Mouse (Mus musculus) cerebellum, adult 11 months (tissue): ENCODE measurements at regions not wholly inside any gene's neighbourhood (a gene's known extent, or its start where the extent isn't known, plus 50 kb on each side); places are given as distances from the start of the nearest gene placed in this dataset.

ENCODE experiments used
- DNase-seq: peaks from one replicate; pipeline ENCODE4 v3.0.0; 2022

DNA sequence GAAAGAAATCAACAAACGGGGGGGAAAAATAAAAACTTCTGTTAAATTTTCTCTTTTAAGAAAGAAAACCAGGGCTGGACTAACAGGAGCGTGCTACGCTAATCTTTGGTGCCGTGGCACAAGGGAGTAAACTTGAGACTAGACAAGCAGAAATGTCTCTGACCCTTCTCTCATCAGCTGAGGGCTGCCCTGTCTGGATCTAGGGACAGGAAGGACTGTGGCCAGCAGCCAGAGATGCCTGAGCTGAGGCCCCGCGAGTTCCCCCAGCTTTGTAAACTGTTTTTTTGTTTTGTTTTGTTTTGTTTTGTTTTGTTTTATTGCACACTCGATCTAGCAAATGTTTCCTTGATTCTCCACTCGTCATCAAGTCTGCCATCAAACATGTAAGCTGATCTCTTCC is 239.4 kb upstream of the Lrig3 start:
- no peak for DNase-seq

DNA sequence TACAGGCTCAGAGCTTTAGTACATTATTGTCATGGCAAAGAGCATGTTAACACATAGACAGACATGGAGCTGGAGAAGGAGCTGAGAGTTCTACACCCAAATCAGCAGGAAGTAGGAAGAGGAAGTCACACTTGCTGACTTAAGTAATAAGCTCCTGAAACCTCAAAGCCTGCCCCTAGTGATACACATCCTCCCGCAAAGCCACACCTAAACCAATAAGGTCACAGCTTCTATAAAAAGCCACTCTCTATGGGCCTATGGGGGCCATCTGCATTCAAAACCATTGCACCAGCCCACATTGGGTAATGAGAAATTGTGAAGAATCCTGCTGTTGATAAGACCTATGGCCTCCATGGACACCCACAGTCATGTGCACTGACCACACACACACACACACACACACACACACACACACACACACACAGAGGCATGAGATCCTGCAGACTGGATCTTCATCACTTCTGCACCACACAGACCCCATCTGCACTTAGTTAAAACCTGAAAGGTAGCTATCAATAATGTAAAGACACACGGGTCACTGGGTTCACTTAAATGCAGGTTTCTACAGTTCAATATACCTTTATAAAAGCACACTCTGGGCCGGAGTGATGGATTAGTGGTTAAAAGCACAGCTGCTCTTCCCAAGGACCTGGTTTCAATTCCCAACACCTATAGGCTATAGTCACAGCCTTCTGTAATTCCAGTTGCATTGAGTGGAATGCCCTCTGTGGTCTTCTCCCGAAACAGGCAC is 230.0 kb upstream of the Lrig3 start:
- DNase-seq: no peak

DNA sequence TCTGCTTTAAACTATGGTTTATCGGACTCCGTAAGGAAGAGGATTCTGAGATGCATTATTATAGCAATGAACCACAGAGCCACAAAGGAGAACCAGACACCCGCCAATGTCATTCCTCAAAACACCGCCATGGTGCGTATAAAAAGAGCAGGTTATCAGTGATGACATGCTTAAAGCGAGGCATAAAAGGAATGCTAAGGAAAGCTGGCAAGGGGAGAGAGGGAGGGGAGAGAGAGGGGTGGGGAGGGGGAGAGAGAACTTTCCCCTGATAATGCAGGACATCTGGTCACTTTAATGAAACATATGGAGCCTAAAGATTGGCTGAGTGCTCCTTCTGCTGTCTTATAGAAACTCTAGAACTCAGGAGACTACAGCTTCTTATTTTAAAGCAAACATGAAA is 222.8 kb upstream of the Lrig3 start:
- no peak for DNase-seq

DNA sequence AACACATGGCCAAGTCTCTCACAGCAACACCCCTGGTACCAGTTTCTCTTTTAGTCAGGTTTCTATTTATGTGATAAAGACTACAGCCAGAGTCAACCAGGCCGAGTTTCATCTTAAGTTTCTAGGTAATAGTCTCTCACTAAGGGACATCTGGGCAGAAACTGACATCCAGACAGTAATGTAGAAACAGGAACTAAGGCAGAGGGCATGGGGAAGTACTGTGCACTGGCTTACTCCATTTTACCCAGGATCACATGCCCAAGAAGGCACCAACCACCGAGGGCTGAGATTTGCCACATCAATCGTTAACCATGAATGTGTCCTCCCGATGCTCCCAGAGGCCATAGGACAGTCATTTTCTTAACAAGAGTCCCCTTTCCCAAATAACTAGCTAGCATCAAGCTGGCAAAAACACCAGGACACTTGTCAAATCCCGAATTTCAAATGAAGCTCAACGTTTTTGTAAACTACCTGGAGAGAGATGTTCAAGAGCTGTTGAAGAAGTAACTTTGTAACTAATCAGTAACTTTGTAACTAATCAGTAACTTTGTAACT is 216.9 kb upstream of the Lrig3 start:
- no peak for DNase-seq

DNA sequence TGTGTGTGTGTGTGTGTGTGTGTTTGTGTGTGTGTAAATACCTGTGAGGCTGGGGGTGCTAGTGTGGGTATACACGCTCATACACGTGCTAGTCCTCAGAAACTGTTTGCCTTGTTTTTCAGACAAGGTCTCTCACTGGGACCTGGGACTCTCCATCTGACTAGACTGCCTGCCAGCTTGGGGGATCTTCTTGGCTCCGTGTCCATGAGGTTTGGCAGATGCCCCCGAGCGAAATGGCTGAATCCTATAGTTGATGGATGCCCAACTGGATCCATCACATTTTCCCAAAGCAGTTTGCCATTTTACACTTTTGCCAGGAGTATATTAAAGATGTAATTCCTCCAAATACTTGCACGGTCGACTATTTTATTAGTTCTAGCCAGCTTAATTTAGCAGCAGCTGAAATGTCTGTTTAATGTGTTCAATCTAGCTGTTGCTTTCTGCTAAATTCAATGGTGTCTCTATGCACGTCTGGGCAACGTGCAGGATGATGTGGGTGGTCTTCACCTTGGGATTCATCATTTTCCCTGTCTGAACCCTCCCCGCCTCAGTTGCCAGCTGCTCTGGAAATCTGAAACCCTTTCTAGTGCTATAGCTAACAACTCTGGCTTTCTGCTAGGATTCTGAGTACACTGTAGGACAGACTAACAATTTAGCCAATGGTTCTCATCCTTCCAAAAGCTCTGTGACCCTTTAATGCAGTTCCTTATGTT is 213.3 kb upstream of the Lrig3 start:
- no peak for DNase-seq

DNA sequence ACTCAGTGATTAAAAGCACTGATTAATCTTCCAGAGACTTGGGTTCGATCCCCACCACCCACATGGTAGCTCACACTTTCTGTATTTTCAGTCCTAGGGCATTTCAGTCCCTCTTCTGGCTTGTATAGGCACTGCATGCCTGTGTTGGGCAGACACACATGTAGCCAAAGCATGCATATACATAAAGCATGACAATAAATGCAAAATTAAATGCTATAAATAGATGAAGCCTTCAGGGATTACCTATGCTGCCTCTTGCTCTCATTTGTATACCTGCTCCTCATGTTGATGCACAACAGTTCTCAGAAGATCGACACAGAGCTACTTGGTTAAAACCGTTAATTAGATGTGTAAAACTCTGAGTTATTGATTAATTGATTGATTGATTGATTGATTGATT is 206.8 kb upstream of the Lrig3 start:
- no peak for DNase-seq

DNA sequence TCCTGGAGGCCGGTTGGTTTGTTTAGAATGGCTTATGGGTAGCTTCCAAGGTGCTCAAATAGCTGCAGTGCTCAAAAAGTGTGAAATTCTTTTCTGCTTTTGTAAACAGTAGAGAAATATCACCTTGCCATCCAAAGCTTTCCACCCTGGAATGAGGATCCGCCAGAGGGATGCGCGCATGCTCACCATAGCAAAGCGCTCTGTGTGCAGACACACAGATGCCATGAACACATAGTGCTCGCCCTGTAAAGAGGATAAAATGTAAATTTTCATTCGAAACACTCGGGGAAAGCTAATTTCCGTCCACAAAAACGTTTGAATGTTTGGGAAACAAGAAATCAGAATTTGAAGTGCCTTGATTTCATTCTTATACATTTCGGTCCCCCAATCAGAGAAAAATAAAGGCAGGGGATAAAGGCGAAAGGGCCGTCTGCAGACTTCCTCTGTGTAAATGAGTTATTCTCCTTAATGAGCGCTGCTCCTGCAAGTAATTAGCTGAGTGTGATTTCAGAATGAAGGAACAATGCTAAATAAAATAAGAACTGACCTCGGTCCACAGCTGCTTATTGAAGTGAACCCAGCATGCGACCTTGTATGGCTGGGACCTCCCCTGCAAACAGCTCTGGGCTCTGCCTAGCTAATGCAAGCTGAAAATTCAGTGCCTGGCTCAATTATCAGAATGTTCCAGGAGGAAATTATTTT is 203.4 kb upstream of the Lrig3 start:
- no peak for DNase-seq

DNA sequence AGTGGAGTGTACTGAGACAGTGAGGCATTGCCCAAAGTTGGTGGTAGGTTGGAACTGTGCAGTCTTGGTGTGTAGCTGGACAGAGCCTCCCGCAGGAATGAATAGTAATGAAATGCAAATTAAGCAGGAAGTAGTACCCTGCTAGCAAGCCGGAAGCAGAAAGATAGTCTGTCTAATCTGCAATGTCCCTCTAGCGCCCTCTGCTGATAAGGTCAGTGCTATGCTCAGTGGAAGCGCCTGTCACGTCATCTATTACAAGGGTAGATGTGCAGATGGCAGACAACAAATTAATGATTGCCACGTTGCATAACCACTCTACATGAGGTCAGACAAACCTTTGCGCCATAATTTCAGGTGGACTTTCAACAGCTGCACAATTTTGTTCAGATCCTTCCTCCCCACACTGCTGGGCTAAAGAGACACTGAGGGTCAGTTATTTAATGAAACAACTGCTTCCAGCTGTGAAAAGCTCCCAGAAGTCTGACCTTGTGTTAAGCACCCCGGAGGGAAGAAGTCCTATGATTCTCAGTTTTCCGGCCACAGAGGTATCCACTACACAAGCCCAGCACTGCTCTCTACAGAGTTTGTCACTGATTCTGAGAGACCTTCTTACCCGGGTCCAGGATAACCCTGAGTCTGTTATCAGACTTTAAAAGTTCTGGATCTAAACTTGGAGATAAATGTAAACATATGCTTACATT is 201.4 kb upstream of the Lrig3 start:
- DNase-seq: no peak

DNA sequence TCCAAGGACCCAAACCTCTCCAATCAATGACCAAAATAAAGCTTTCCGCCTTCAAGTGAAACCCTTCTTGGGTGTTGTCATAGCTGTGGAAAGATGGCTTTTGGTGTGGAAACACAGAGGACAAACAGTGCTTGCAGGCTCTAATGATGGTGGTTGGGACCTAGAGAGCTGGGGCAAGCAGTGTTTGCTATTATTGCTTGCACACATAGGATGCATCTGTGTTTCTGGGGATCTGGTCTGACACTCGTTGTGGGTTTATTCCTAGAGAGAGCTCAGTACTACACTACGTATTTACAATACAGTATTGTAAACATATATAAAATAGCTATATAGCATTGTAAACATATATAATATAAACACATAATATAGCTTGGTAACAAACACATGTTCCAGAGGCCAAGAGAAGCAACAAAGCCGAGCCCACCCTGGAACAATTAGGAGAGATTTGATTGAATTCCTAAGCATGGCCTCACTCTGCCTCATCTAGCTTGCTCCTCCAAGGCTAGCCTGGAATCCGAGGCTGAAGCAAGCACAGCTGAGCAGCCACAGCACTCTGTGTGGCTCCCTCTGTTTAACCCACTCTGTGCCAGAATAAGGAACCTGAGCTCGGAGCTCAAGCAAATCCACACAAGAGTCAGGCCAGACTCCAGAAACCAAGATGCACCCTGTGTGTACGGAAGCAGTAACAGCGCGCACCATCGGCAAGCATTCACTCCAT is 200.7 kb upstream of the Lrig3 start:
- no peak for DNase-seq

DNA sequence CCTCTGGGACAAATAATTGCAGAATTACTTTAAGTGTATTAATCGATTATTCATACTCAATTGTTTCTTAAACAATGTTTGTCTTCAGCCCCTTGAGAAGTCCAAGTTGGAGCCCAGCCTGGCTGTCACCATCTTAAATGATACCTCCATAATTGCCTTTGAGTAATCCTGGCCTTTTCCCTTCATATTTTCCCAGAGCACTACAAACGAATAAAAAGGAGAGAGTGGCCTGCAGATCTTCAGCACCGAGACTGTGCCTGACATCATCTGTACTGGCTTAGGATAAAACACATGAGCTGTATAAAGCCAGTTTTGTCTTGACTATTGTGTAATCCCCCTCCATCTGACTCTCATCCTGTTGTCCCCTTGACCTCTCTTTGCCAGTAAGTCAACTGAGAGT is 197.7 kb upstream of the Lrig3 start:
- DNase-seq: no peak

DNA sequence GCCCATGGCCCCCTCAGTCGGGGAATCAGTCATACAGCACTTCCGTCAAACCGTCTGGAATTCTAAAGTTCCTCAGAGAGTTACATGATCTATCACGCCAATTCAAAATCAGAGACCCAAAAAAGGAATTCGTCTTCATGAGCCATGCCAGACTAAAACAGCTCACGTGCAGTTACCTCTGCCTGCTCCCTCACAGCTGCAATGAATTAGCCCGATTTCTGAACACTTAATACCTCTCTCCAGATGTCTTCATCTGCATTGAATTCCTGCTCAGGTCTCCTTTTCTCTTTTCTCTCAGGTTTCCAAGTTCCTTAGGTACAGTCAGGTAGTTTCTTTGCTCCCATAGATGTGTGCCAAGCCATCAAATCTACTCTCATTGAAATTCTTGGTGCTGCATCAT is 192.4 kb upstream of the Lrig3 start:
- DNase-seq: no peak

DNA sequence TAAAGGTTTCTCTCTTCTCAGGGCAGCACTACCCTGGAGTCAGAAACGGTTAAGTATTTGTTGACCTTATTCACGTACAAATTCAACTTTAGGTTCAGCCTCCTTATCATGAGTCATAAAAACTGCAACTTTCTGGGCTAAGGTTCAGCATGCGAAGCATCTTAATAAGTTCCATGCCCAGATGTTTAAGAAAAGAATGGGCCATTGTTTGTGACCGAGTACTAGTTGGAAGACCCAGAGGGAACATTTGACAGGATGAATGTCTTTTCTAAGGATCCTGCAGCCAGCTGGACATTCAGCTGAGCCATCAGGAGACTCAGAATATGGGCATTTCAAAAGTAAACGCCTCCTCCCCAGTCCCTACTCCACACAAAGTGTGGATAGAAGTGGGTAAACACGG is 183.5 kb upstream of the Lrig3 start:
- DNase-seq: no peak

DNA sequence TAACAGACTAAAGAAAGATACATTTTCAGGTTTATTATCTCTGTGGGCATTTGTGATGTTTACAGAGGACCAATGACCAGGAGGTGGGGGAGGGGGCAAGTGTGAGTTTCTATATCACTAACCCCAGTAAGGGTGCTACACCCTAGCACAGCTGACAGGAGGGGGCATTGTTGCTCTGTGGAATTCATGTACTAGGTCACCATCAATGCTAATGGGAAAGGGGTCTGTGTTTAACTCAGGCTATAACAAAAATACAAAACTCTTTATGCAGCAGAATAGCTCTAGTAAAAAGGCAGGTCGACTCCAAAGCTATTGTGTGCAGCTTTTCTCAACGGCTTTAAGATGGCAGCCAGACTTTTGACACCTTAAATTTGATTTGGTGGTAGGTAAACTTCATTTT is 181.1 kb upstream of the Lrig3 start:
- no peak for DNase-seq

DNA sequence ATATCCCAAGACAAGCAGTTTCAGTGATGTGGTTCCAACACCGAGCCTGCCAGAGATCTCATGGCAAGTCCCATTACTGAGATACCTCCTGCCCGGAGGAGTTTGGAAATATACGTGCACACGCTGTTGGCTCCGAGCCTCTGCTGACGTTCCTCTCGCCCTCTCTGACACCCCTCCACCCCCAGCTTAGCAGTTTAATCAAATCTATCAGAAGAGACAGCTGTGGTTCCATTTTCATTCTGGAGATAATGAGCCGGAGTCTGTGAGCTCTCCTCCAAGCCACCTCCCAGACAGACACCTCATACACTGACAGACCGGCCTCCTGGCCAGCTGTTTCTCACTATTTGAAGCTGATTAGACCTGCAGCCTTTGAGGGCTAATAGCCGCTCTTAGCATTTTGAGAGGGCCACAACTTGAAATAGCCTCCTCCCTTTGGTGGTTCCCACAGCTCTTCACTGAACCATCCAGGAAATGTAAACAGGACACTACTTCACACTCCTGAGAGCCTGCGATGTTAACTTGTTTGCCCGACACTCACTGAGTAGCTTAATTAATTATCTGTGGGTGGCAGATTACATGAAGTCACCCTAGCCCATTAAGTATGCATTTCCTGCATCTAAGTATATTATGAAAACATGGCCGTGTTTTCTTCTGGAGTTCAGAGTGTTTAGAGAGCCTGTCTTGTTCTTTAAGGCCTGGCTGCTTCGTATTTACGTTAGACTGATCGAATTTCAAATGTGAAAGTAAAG is 180.3 kb upstream of the Lrig3 start:
- DNase-seq: no peak

DNA sequence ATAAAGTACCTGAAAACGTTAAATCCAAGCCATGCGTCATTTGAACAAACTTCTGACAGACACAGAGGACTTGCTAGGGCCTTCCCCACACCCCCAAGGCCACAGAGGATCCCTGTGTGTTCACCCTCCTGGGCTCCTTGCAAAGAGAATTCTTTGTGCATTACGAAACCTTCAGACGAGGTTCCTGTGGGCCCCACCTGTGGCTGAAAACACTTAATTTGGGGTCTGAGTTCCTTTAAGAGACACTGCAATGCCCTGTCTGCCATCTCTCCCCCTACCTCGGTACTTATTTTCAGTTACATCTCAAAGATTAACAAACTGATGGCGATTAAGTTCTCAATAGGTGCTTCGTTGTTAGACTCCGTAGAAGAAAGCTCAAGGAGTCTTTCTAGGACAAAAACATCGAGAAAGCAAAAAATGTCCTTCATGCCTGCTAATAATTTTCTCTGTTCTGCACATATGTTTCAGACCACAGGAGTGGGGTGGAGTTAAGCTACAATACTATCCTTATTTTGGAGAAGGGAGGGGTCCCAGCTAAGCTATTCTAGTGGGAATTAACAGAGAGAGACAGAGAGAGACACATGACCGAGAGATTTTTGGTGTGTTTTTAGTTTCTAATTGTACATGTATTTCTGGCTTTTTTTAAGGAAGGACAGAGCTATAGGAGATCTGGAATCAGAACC is 179.6 kb upstream of the Lrig3 start:
- DNase-seq: no peak

DNA sequence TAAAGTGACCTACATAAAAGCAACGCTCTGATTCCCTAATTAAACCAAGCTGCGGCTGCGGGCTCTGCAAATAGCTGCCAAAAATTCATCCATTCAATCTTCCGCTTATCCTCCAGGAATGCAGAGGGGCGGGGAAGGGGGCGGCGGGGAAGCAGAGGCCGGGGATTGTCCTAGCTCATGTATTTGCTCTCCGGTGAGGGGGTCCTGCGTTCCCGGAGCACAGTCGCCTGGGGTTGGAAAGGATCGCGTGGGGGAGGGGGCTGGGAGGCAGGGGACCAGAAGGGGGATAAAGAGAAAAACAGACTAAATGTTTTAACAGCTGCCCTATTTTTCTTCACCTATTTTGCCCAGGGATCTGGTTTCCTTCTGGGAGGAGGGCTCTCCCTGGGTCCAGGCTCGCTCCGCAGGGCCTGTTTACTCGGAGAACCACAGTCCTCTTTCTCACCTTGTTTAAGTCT is 179.1 kb upstream of the Lrig3 start:
- no peak for DNase-seq

DNA sequence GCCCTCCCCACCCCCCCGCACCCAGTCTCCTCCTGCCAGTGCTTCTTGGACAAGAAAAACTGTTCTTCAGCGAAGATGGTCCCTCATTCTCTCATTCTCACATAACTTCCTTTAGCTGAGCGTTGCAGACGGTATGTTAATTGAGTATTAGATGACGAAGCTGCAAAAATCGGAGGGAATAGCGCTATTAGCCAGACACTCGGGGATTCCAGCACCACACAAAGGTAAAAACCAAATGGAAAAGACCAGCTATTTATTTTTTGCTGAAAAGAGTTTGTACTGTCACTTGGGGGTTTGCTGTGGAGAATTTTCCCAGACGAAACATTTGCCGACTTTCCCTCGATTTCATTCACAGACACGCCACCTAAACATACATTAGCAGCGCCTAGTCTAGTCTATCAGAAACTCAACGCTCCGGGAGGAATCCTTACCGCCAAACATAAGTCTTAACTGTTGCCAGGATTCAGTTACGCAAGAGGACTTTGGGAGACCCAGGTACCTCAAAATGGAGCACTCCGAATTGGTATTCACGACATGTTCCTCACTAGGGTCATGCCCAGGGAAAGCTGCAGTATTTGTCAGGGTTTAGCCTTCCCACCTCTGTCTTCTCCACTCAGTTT is 178.4 kb upstream of the Lrig3 start:
- no peak for DNase-seq

DNA sequence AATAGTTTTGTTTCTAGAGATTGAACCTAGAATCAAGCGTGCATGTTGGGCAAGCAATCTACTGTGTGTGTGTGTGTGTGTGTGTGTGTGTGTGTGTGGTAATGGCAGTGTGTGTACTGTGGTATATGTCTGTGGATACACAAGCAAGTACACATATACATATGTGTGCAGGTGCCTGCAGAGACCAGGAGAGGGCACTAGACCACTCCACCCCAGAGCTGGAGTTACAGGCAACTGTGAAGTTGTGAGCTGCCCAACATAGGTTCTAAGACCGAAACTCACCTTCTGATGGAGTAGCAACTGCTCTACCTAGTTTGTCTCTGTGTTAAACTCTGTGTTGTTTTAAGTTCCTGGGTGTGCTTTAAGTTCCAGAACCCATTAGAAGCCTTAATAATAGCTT is 177.7 kb upstream of the Lrig3 start:
- DNase-seq: no peak

DNA sequence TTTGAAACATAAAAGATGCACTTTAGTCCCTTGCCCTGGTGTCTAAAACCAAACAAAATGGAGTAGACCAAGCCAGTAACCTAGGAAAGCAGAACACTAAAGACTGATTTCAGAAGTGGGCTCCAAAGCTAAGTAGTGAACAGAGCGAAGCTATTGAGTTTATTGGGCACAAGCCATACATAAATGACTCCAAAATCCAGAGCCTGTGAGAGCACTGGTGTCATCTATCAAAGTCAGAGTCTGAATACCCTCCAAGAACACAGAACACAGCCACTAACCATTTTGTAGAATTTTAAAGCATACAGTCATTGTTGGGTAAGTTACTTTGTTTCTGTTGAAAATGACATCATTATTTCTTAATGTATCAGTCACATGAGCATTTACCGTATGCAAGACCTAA is 175.0 kb upstream of the Lrig3 start:
- no peak for DNase-seq

DNA sequence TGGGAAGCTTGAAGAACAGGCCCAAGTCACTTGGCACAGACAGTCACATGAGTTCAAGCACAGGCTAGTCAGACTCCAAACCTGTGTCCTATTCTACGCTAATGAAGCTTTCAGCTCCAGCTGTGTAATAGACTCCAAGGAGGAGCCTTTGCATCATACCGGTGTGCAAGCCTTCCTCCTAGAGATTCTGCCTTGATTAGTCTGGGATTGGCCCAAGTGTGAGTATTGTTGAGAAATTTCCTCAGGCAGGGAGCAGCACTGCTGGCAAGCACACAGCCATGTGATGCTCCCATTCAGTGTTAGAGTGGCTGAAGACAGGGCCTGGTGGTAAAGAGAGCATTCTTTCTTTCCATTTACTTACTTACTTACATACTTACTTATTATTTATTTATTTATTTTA is 171.5 kb upstream of the Lrig3 start:
- DNase-seq: no peak

DNA sequence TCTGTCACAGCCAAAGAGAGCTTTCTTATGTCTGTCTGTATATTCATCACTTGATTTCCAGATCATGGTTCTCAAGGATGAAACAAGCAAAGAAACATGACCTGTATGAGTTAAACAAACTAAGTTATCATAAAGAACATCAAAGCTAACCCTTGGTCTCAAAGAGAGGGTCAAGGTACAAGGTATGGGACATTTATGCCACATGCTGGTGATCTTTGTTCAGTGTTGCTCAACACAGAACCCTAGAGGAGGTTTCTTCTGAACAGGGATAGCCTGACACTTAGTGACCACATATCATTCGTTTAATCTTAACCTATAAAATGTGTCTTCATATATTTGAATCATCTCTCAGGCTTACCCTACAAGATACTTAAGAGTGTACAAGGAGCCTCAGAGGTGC is 170.6 kb upstream of the Lrig3 start:
- DNase-seq: no peak
